Mouse (Mus musculus): ENCODE results near the gene Cdca7l. TPM values are rescaled to one million over a fixed set of nuclear protein-coding genes. Genes with fewer than 3 reads are reported as not detected.
"Not testable (repeated sequence)": the region's sequence is repeated elsewhere in the genome, so short reads cannot be mapped to it uniquely, and the experiment has no call there.

Gene Cdca7l
- polyA plus RNA-seq, 1 experiment from 2014 or later, result 7.9 TPM

- not testable (repeated sequence) for H3K27ac ChIP-seq (replicated peaks; ENCODE audit: low read depth, low read length); DNase-seq; H3K4me2 ChIP-seq (ENCODE audit: low read length); H3K4me3 ChIP-seq (replicated peaks; ENCODE audit: low read depth, low read length); H3K9ac ChIP-seq (replicated peaks; ENCODE audit: low read length); H3K36me3 ChIP-seq (ENCODE audit: control insufficient read depth, insufficient read depth, low read length); H3K27me3 ChIP-seq (ENCODE audit: control insufficient read depth, insufficient read depth, low read length); H3K9me3 ChIP-seq (ENCODE audit: control insufficient read depth, low read length); H3K4me1 ChIP-seq (ENCODE audit: control insufficient read depth, insufficient read depth, low read length); ATAC-seq (ENCODE audit: low FRiP score, low TSS enrichment)
- 39% methylated on average over 1 of the region's 4 CpGs for WGBS
Measured at GRCm38 (mm10) chr12:117901352-117901751, 97.3 kb downstream of the Cdca7l start.

GRCm38 (mm10) chr12:117903671-117904070 is 99.6 kb downstream of the Cdca7l start:
- H3K4me1 ChIP-seq (ENCODE audit: control insufficient read depth, insufficient read depth, low read length), result no peaks in the 10 kb centered on the region
- no peaks in the 10 kb centered on the region for H3K9me3 ChIP-seq (ENCODE audit: control insufficient read depth, low read length)
- no peak overlapping the region for H3K27ac ChIP-seq (replicated peaks; ENCODE audit: low read depth, low read length)
- WGBS, result 92% methylated on average over 8 of the region's 8 CpGs
- DNase-seq (no peak), ATAC-seq (ENCODE audit: low FRiP score, low TSS enrichment) (no peak)
- H3K27me3 ChIP-seq (ENCODE audit: control insufficient read depth, insufficient read depth, low read length), result no peaks in the 10 kb centered on the region
- no peak overlapping the region for H3K4me2 ChIP-seq (ENCODE audit: low read length)
- no peak overlapping the region for H3K4me3 ChIP-seq (replicated peaks; ENCODE audit: low read depth, low read length)
- H3K36me3 ChIP-seq (ENCODE audit: control insufficient read depth, insufficient read depth, low read length), result no peaks in the 10 kb centered on the region
- no peak overlapping the region for H3K9ac ChIP-seq (replicated peaks; ENCODE audit: low read length)

GRCm38 (mm10) chr12:117905232-117905840 is 101.2 kb downstream of the Cdca7l start:
- not testable (repeated sequence) for DNase-seq; H3K4me3 ChIP-seq (replicated peaks; ENCODE audit: low read depth, low read length); H3K4me1 ChIP-seq (ENCODE audit: control insufficient read depth, insufficient read depth, low read length); H3K27ac ChIP-seq (replicated peaks; ENCODE audit: low read depth, low read length); ATAC-seq (ENCODE audit: low FRiP score, low TSS enrichment); H3K36me3 ChIP-seq (ENCODE audit: control insufficient read depth, insufficient read depth, low read length); H3K27me3 ChIP-seq (ENCODE audit: control insufficient read depth, insufficient read depth, low read length); H3K9ac ChIP-seq (replicated peaks; ENCODE audit: low read length); H3K9me3 ChIP-seq (ENCODE audit: control insufficient read depth, low read length); H3K4me2 ChIP-seq (ENCODE audit: low read length)
- 78% methylated on average over 4 of the region's 4 CpGs for WGBS

GRCm38 (mm10) chr12:117911396-117911795 is 107.3 kb downstream of the Cdca7l start:
- no peak overlapping the region for H3K27ac ChIP-seq (replicated peaks; ENCODE audit: low read depth, low read length)
- ATAC-seq (ENCODE audit: low FRiP score, low TSS enrichment) (no peak), DNase-seq (no peak)
- H3K4me2 ChIP-seq (ENCODE audit: low read length), result no peak overlapping the region
- H3K9me3 ChIP-seq (ENCODE audit: control insufficient read depth, low read length), result no peaks in the 10 kb centered on the region
- H3K27me3 ChIP-seq (ENCODE audit: control insufficient read depth, insufficient read depth, low read length), result no peaks in the 10 kb centered on the region
- H3K9ac ChIP-seq (replicated peaks; ENCODE audit: low read length), result no peak overlapping the region
- no peak overlapping the region for H3K4me3 ChIP-seq (replicated peaks; ENCODE audit: low read depth, low read length)
- H3K4me1 ChIP-seq (ENCODE audit: control insufficient read depth, insufficient read depth, low read length), result 0 out of 2 replicates have a peak, but pooled peaks cover 5% of the 10 kb centered on the region
- H3K36me3 ChIP-seq (ENCODE audit: control insufficient read depth, insufficient read depth, low read length), result no peaks in the 10 kb centered on the region
- WGBS, result 76% methylated on average over 1 of the region's 1 CpGs

- Histone ChIP-seq H3K9me3 (ENCODE audit: control insufficient read depth, low read length) (no peaks in the 10 kb centered on the region), H3K27ac (replicated peaks; ENCODE audit: low read depth, low read length) (no peak overlapping the region), H3K4me3 (replicated peaks; ENCODE audit: low read depth, low read length) (no peak overlapping the region), H3K27me3 (ENCODE audit: control insufficient read depth, insufficient read depth, low read length) (no peaks in the 10 kb centered on the region), H3K9ac (replicated peaks; ENCODE audit: low read length) (no peak overlapping the region), H3K4me1 (ENCODE audit: control insufficient read depth, insufficient read depth, low read length) (0 out of 2 replicates have a peak, but pooled peaks cover 5% of the 10 kb centered on the region), H3K4me2 (ENCODE audit: low read length) (no peak overlapping the region), H3K36me3 (ENCODE audit: control insufficient read depth, insufficient read depth, low read length) (no peaks in the 10 kb centered on the region)
- WGBS, result 10% methylated on average over 10 of the region's 10 CpGs
- ATAC-seq (ENCODE audit: low FRiP score, low TSS enrichment) (no peak), DNase-seq (peak; percentile 10)
Measured at GRCm38 (mm10) chr12:117914613-117915245, 110.6 kb downstream of the Cdca7l start.

- H3K36me3 ChIP-seq (ENCODE audit: control insufficient read depth, insufficient read depth, low read length), result no peaks in the 10 kb centered on the region
- WGBS, result 65% methylated on average over 10 of the region's 10 CpGs
- no peak overlapping the region for H3K4me2 ChIP-seq (ENCODE audit: low read length)
- no peaks in the 10 kb centered on the region for H3K9me3 ChIP-seq (ENCODE audit: control insufficient read depth, low read length)
- H3K4me3 ChIP-seq (replicated peaks; ENCODE audit: low read depth, low read length), result no peak overlapping the region
- H3K9ac ChIP-seq (replicated peaks; ENCODE audit: low read length), result no peak overlapping the region
- ATAC-seq (ENCODE audit: low FRiP score, low TSS enrichment), result no peak
- H3K4me1 ChIP-seq (ENCODE audit: control insufficient read depth, insufficient read depth, low read length), result 0 out of 2 replicates have a peak, but pooled peaks cover 5% of the 10 kb centered on the region
- H3K27ac ChIP-seq (replicated peaks; ENCODE audit: low read depth, low read length), result no peak overlapping the region
- DNase-seq, result peak; percentile 18
- no peaks in the 10 kb centered on the region for H3K27me3 ChIP-seq (ENCODE audit: control insufficient read depth, insufficient read depth, low read length)
Measured at GRCm38 (mm10) chr12:117915826-117916588, 111.9 kb downstream of the Cdca7l start.
